Mouse (Mus musculus) embryonic facial prominence, embryonic 12.5 days (tissue): ENCODE data around the gene Lemd1. TPM values are rescaled to one million over a fixed set of nuclear protein-coding genes. Genes with fewer than 3 reads are reported as not detected.
A peak's percentile ranks its signal among the peaks of the same experiment; 100 is the strongest.
"Not testable (repeated sequence)": the region's sequence is repeated elsewhere in the genome, so short reads cannot be mapped to it uniquely, and the experiment has no call there.

Experiments used
- ATAC-seq: fragments of 200-750 bp; cut with Nextera tagmentation; 2 replicates; pipeline ENCODE4 v1.8.0; 2017; ENCODE audit not compliant: insufficient number of reproducible peaks, insufficient read depth, low FRiP score, low TSS enrichment
- H3K27ac ChIP-seq: fragments of 300-500 bp; sonication (generic); 2 replicates; pipeline ENCODE4 v1.5.1; 2016; ENCODE audit warnings: mild to moderate bottlenecking
- H3K27me3 ChIP-seq: fragments of 300-500 bp; sonication (generic); 2 replicates; pipeline ENCODE4 v1.6.1; 2016; ENCODE audit warnings: mild to moderate bottlenecking, moderate library complexity
- H3K36me3 ChIP-seq: fragments of 300-500 bp; sonication (generic); 2 replicates; pipeline ENCODE4 v1.6.1; 2016; ENCODE audit warnings: mild to moderate bottlenecking
- H3K4me1 ChIP-seq: fragments of 300-500 bp; sonication (generic); 2 replicates; pipeline ENCODE4 v1.6.1; 2016
- H3K4me2 ChIP-seq: fragments of 300-500 bp; sonication (generic); replicated peaks from 2 replicates; pipeline ENCODE4 v1.6.1; 2016; ENCODE audit warnings: mild to moderate bottlenecking, moderate library complexity
- H3K4me3 ChIP-seq: fragments of 300-500 bp; sonication (generic); 2 replicates; pipeline ENCODE4 v1.5.1; 2016; ENCODE audit warnings: mild to moderate bottlenecking
- H3K9ac ChIP-seq: fragments of 300-500 bp; sonication (generic); 2 replicates; pipeline ENCODE4 v1.6.1; 2016; ENCODE audit warnings: mild to moderate bottlenecking, moderate library complexity
- H3K9me3 ChIP-seq: fragments of 300-500 bp; sonication (generic); 2 replicates; pipeline ENCODE4 v1.6.1; 2016; ENCODE audit warnings: mild to moderate bottlenecking, moderate library complexity
- WGBS: fragments of 180-500 bp; shearing (Covaris S2); methylation state at CpG from one replicate; pipeline ENCODE4 v1.1.7; 2016; 5-methylcytosine and 5-hydroxymethylcytosine counted together
- polyA plus RNA-seq: library from polyadenylated mRNA; unstranded; fragments of >200 nt; fragmentation: Nextera tagmentation; extraction: Ambion mirVana; gene quantifications from 2 replicates; pipeline ENCODE4 v1.2.1, GENCODE M21; 2016

Gene Lemd1
- polyA plus RNA-seq, 1 experiment from 2014 or later: 2.0 TPM

DNA sequence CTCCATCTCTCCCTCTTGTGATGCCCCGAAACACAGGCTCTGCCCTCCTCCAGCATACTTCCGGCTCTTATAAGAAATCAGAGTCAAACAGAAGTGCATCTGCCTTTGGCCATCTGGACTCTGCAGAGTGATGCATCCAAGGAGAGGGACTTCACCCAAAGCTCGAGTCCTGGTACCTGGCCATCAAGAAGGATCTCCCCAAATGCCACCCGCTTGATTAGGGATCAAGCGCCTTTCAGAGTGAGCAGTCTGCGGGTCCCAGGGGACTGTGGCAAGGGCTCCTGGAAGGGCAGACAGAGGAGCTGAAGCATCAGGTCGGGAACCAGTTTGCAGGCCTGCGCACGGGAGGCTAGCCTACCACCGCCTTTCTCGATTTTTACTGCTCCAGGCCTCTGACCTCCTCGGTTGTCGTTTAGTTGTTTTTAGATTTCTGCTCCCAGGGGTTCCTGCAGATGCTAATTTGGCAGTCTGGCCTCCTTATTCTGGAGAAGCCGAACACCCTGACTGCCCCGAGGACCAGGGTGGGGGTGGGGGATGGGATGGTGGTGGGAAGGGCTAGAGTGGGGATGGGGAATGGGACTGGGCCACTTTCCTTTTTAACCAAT, 38.0 kb upstream of the Lemd1 start:
- H3K27me3 ChIP-seq: peaks cover 3% of the 10 kb centered on the region; the same call in 1 of the 2 replicates
- H3K4me2 ChIP-seq: no peak overlapping the region
- no peaks in the 10 kb centered on the region for H3K36me3 ChIP-seq
- H3K27ac ChIP-seq: no peak overlapping the region
- no peak overlapping the region for H3K9ac ChIP-seq
- ATAC-seq: no peak
- WGBS: 28% methylated on average over 15 of the region's 15 CpGs
- H3K4me1 ChIP-seq: 0 out of 2 replicates have a peak, but pooled peaks cover 14% of the 10 kb centered on the region
- no peak overlapping the region for H3K4me3 ChIP-seq
- H3K9me3 ChIP-seq: no peaks in the 10 kb centered on the region

DNA sequence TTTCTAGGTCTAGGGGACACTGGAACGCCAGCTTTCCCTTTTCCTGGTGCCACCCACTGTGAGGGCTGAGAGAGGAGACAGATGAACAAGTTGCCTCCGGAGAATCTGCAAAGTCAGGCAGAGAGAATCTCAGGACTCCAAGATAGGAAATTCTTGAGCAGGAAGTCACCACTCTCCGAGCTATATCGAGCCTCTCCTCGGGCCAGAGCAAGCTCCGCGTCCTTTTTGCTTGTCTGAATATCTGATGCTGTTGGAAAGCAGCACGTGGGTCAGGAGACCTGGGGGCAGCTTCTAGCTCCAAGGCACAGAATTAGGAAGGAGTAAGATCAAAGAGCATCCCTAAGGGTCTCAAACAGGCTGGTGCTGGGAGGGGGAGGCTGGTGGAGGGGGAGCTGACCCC, 37.5 kb upstream of the Lemd1 start:
- H3K4me2 ChIP-seq: no peak overlapping the region
- no peak overlapping the region for H3K27ac ChIP-seq
- H3K36me3 ChIP-seq: no peaks in the 10 kb centered on the region
- 0 out of 2 replicates have a peak, but pooled peaks cover 14% of the 10 kb centered on the region for H3K4me1 ChIP-seq
- no peak overlapping the region for H3K9ac ChIP-seq
- WGBS: 14% methylated on average over 8 of the region's 8 CpGs
- peaks cover 8% of the 10 kb centered on the region for H3K27me3 ChIP-seq
- no peak for ATAC-seq
- H3K9me3 ChIP-seq: no peaks in the 10 kb centered on the region
- H3K4me3 ChIP-seq: no peak overlapping the region

DNA sequence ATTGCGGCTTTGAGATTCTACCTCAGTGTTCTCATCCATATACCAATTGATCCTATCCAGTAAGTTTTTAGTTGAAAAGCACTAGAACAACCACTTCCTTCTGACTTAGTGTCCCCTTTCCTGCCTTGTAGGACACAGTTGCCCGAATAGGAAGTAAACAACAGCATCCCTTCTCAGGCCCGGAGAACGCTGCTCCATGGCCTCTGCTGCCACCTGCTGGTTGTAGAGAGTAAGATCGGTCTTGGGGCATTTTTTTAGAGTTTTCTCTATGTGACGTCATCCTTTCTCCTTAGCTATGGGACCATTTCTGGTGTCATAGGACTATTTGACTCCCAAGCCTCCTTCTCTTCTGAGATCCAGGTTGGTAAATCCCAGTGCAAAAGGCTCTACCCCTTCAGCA, 35.5 kb upstream of the Lemd1 start:
- WGBS: 11% methylated on average over 6 of the region's 6 CpGs
- peak overlapping the region; percentile 21 for H3K4me2 ChIP-seq

DNA sequence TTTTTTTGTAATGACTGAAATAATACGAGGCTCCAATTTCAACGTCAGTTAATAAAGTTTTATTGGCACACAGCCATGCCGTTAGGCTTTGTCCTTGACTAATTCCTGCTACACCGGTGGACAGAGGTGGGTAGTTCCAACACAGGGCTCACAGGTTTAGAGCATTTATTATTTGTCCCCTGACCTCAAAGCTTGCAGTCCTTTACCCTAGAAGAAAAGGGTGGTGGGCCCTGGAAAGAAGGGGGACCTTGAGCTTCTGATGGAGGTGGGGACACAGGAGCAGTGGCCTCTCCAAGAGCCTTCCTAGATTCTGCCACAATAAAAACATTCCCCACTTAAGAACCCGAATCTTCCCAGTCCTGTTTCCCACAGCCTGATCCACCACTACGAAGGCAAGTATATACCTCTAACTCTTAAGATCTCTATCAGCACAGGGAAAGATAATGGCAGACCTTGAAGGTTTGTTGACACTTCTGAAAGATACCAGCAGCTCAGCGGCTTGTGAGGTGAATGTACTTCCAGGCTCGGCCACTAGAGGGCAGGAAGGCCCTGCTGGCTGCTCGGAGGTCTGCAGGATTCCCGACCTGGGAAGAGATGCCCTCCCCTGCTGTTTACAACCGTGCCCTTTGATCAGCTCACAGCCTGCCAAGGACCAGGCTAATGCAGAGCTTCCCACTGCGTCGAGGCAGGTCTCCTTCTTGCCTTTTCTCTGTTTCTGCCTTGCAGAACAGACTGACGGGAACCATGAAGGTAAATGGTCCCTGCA, 34.0 kb upstream of the Lemd1 start:
- Histone ChIP-seq H3K36me3 (no peaks in the 10 kb centered on the region), H3K9me3 (no peaks in the 10 kb centered on the region), H3K9ac (no peak overlapping the region), H3K27ac (no peak overlapping the region), H3K27me3 (peaks cover 21% of the 10 kb centered on the region), H3K4me2 (peak overlapping the region; percentile 27), H3K4me1 (0 out of 2 replicates have a peak, but pooled peaks cover 7% of the 10 kb centered on the region), H3K4me3 (no peak overlapping the region)
- ATAC-seq: no peak
- 23% methylated on average over 14 of the region's 14 CpGs for WGBS

More for the DNA sequence above, 35.5 kb upstream of the Lemd1 start:
- Histone ChIP-seq H3K4me3 (no peak overlapping the region), H3K9ac (no peak overlapping the region), H3K27me3 (peaks cover 21% of the 10 kb centered on the region), H3K36me3 (no peaks in the 10 kb centered on the region), H3K27ac (no peak overlapping the region), H3K9me3 (no peaks in the 10 kb centered on the region), H3K4me1 (0 out of 2 replicates have a peak, but pooled peaks cover 10% of the 10 kb centered on the region)
- no peak for ATAC-seq

DNA sequence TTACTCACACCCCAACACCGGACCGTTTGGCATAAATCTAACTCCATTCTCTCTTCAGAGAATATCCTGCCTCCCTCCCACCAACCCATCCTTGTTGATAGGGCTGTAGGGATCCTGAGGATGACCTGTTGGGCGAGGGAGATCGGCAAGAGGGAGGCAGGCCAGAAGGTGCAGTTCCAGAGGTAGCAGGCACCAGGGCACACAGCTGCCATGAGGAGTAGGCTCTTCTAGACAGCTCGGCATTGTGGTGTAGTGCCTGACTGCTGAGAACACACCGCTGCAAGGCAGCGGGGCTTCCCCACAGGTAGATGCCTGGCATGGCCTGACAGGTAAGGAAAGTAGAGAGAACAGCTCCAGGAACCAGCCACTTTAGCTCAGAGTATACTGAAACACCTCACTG, 33.4 kb upstream of the Lemd1 start:
- ATAC-seq: no peak; the same call in 1 of the 2 replicates
- Histone ChIP-seq H3K4me2 (peak overlapping the region; percentile 27), H3K27ac (no peak overlapping the region), H3K9ac (no peak overlapping the region), H3K27me3 (peaks cover 21% of the 10 kb centered on the region), H3K4me1 (0 out of 2 replicates have a peak, but pooled peaks cover 7% of the 10 kb centered on the region), H3K4me3 (no peak overlapping the region), H3K36me3 (no peaks in the 10 kb centered on the region), H3K9me3 (no peaks in the 10 kb centered on the region)
- WGBS: 20% methylated on average over 7 of the region's 7 CpGs

DNA sequence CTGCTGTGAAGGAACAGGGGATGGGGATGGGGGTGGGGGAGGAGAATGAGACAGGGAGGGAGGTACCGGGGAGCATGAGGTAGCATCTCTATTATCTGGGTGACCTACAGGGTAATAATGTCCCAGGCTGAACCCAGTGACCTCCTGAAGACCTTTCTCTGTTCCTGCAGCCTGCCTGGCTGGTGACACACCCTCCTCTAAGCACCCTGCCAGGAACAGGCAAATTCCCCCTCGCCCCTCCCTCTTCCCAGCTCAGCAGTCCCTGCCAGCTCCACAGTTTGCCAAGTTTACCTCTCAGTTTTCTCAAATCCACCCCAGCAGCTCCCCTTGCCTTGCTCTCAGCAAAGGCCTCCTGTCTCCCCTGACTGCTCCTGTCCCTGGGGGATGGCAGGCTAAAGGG, 32.5 kb upstream of the Lemd1 start:
- peaks cover 21% of the 10 kb centered on the region for H3K27me3 ChIP-seq
- no peak overlapping the region for H3K4me2 ChIP-seq
- no peak overlapping the region for H3K27ac ChIP-seq
- no peak overlapping the region for H3K9ac ChIP-seq
- no peak overlapping the region for H3K4me3 ChIP-seq
- H3K9me3 ChIP-seq: no peaks in the 10 kb centered on the region
- H3K4me1 ChIP-seq: 0 out of 2 replicates have a peak, but pooled peaks cover 6% of the 10 kb centered on the region
- no peak for ATAC-seq
- no peaks in the 10 kb centered on the region for H3K36me3 ChIP-seq
- WGBS: 28% methylated on average over 2 of the region's 2 CpGs

DNA sequence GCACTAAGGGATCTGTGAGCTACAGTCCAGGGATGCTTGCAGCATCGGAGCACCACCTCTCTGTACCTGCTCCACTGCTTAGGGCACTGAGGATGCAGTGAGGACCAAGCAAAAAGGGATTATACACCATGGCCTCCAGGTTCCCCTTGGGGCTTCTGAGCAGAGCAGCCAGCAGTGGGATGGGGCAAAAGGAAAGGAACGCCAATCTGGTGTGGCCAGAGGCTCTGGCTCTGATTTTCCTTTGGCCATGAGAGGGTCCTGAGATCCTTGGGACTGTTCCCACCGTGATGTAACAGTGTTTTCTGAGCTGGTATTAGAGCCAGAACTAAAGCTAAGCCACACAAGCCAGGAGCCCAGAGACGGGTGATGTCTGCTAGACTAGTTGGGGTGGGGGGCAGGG, 31.6 kb upstream of the Lemd1 start:
- H3K27me3 ChIP-seq: peaks cover 25% of the 10 kb centered on the region
- H3K4me3 ChIP-seq: no peak overlapping the region
- 0 out of 2 replicates have a peak, but pooled peaks cover 4% of the 10 kb centered on the region for H3K4me1 ChIP-seq
- no peaks in the 10 kb centered on the region for H3K36me3 ChIP-seq
- 62% methylated on average over 4 of the region's 4 CpGs for WGBS
- no peaks in the 10 kb centered on the region for H3K9me3 ChIP-seq
- no peak for ATAC-seq
- no peak overlapping the region for H3K9ac ChIP-seq
- no peak overlapping the region for H3K4me2 ChIP-seq
- H3K27ac ChIP-seq: no peak overlapping the region

DNA sequence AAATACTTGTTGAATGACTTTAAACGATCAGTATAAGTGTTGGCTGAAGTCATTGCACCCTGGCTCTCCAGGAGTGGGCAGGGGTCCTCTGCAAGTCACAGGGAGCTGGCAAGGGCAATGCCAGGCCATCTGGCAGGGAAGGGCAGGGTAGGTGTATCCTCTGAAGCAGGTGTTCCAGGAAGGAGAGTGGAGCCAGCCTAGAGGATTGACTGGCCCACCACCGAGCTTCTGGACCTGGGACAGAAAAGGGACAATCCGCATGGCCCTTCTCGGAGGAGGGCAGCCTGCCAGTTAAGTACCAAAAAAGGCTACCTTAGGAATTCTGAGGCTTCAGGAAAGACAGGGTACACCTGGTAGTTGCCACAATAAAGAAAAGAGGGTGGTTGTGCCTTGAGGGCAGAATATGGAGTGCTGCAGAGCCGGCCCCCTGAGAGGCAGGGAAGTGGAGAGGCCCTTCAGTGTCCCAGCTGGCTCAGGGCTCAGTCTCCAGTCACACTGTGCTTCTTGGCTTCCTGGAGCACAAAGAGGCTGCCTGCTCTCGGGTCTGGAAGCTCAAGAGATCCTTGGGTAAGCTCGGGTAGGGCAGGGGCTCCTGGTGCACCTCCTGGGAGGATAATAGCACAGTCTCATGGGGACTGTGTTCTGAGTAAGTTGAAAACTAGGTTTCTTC, 29.9 kb upstream of the Lemd1 start:
- no peak for ATAC-seq

DNA sequence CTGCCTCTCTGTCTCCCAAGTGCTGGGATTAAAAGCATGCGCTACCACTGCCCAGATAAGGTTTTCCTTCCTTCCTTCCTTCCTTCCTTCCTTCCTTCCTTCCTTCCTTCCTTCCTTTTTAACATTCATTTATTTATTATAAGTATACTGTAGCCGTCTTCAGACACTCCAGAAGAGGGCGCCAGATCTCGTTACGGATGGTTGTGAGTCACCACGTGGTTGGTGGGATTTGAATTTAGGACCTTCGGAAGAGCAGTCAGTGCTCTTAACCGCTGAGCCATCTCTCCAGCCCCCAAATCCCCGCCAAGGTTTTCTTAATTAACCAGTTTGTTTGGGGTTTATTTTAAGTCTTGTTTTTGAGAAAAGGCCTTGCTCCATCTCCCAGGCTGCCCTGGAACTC, 28.6 kb upstream of the Lemd1 start:
- not testable (repeated sequence) for H3K9ac ChIP-seq, H3K4me1 ChIP-seq, H3K4me3 ChIP-seq, H3K36me3 ChIP-seq, H3K27ac ChIP-seq, H3K4me2 ChIP-seq, H3K9me3 ChIP-seq, ATAC-seq
- WGBS: 50% methylated on average over 9 of the region's 9 CpGs
- peaks cover 25% of the 10 kb centered on the region for H3K27me3 ChIP-seq

More for the DNA sequence above, 29.9 kb upstream of the Lemd1 start:
- H3K36me3 ChIP-seq: no peaks in the 10 kb centered on the region
- H3K9me3 ChIP-seq: no peaks in the 10 kb centered on the region
- peaks cover 25% of the 10 kb centered on the region for H3K27me3 ChIP-seq
- no peak overlapping the region for H3K4me3 ChIP-seq
- 0 out of 2 replicates have a peak, but pooled peaks cover 4% of the 10 kb centered on the region for H3K4me1 ChIP-seq
- H3K4me2 ChIP-seq: no peak overlapping the region
- 54% methylated on average over 7 of the region's 7 CpGs for WGBS
- no peak overlapping the region for H3K9ac ChIP-seq
- H3K27ac ChIP-seq: no peak overlapping the region

DNA sequence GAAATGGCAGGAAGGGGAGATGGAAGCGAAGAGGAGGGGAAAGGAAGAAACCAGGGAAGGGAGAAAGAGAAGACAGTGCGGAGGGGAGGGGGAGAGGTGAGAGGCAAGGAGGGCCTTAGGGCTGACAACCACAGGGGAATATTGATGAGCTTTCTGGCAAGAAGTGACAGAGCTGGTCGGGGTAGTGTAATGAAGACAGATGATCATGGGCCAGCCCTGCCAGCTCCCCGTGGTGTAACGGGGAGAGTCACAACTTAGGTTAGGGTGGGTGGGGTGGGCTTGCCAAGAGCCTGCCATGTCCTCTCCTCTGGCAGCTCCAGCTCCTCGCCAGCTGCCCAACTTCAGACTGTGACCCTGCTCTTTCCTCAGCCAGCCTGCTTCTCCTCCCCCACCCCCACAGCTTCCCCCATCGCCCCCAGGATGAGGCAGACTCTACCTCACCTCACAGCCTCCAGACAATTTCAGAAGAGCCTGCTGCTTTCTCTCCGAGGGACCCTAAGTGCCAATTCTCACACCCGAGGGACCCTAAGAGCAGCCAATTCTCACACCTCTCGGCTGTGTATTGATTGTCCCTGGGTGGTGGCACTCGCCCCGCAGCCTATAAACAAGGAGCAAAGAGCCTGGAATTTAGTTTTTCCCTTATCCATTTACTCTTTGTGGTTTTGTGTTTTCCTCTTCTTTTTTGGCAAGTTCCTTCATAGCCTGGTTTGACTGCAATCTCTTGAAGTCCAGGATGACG, 26.3 kb upstream of the Lemd1 start:
- peaks cover 7% of the 10 kb centered on the region; the same call in 1 of the 2 replicates for H3K4me1 ChIP-seq
- H3K36me3 ChIP-seq: no peaks in the 10 kb centered on the region
- H3K4me2 ChIP-seq: no peak overlapping the region
- no peak for ATAC-seq
- H3K27me3 ChIP-seq: peaks cover 14% of the 10 kb centered on the region; the same call in 1 of the 2 replicates
- no peak overlapping the region for H3K9ac ChIP-seq
- H3K27ac ChIP-seq: no peak overlapping the region
- no peak overlapping the region for H3K4me3 ChIP-seq
- H3K9me3 ChIP-seq: no peaks in the 10 kb centered on the region
- 36% methylated on average over 13 of the region's 13 CpGs for WGBS

DNA sequence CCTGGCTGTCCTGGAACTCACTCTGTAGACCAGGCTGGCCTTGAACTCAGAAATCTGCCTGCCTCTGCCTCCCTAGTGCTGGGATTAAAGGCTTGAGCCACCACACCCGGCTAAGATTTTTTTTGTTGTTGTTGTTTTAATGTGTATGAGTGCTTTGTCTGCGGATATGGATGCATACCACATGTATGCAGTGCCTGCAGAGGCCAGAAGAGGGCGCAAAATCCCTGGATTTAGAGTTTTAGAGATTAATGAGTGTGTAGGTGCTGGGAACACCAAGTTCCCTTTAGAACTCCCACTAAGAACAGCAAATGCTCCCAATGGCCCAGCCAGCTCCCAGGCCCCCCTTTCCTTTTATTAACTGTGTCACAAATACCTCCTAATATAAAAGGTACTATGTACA, 25.4 kb upstream of the Lemd1 start:
- no peaks in the 10 kb centered on the region for H3K9me3 ChIP-seq
- no peak overlapping the region for H3K9ac ChIP-seq
- no peak overlapping the region for H3K4me2 ChIP-seq
- 58% methylated on average over 3 of the region's 3 CpGs for WGBS
- no peak overlapping the region for H3K4me3 ChIP-seq
- H3K4me1 ChIP-seq: peaks cover 7% of the 10 kb centered on the region; the same call in 1 of the 2 replicates
- H3K36me3 ChIP-seq: no peaks in the 10 kb centered on the region
- peaks cover 14% of the 10 kb centered on the region; the same call in 1 of the 2 replicates for H3K27me3 ChIP-seq
- H3K27ac ChIP-seq: no peak overlapping the region
- no peak for ATAC-seq
